Mouse (Mus musculus) bone marrow, adult 2 months (tissue): ENCODE results near the gene Gm26992.
"Not testable (repeated sequence)": the region's sequence is repeated elsewhere in the genome, so short reads cannot be mapped to it uniquely, and the experiment has no call there.

Experiments used
- CTCF ChIP-seq: fragments of 200-500 bp; IDR thresholded peaks from 2 replicates; pipeline ENCODE4 v1.5.1; 2011; ENCODE audit warnings: low read length, control low read depth; ENCODE audit not compliant: control insufficient read depth, insufficient read depth
- POLR2A ChIP-seq: fragments of 200-500 bp; IDR thresholded peaks from 2 replicates; pipeline ENCODE4 v1.6.1; 2011; ENCODE audit warnings: low read depth, mild to moderate bottlenecking, control low read depth, low read length, borderline replicate concordance; ENCODE audit not compliant: control insufficient read depth

GRCm38 (mm10) chrX:103448429-103448828 is 26.6 kb downstream of the Gm26992 start:
- TF ChIP-seq POLR2A, CTCF: not testable (repeated sequence)
